Mouse (Mus musculus) urinary bladder, adult 18-20 months (tissue): ENCODE measurements around the gene Csad.

Experiments
- DNase-seq, 2 experiments: peaks; one replicate each; pipeline ENCODE4 v3.0.0; 2022; ENCODE audit warnings: low spot score in 2 of 2, mixed read lengths in 2 of 2

The Csad gene

DNA sequence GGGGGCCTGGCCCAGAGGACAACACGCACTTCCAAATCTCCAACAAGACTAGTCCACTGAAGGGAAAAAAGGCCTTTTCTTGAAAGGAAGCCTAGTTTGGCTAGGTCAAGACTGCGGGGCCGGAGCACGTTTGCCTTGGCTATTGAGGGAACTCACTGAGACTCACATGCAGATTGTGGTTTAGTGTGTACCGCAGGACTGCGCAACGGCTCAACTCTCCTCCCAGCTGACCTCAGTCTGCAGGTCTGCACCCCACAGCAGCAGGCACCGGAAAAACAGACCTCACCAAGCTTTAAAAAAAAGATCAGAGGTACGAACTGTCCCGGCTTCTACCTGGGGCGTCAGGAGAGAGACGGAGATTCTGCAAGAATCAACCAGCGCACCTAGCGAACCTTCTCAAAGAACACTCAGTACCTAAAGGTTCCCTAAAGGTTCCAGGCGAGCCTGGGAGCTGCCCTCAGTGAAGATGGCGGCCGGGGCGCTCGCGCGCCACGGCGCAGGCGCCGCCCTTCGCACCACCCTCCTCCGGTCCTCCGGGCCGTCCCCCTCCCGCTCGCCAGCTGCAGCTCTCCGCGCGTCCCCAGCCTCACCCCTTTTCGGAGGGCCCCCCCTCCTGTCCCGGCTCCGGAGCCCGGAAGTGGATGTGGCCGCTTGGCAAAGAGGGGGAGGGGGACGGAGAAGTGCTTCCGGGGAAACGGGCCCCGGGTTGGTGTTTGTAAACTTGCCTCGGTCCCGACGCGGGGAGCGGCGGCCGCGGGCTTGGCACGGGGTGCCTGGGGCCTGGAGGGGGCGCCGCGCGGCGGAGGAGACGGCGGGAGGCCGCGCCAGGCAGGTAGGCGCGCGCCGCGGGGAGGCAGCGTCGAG, 1.3 kb downstream of the Csad start, which contains the start of gene Zfp740:
Gene Zfp740, plus strand, starts transcription at position 279 of the 864 bp plus-strand sequence.
- DNase-seq, result peak; percentile 87 to 96

GRCm38 (mm10) chr15:102198841-102199240, 5.7 kb downstream of the Csad start:
- no peak for DNase-seq

DNA sequence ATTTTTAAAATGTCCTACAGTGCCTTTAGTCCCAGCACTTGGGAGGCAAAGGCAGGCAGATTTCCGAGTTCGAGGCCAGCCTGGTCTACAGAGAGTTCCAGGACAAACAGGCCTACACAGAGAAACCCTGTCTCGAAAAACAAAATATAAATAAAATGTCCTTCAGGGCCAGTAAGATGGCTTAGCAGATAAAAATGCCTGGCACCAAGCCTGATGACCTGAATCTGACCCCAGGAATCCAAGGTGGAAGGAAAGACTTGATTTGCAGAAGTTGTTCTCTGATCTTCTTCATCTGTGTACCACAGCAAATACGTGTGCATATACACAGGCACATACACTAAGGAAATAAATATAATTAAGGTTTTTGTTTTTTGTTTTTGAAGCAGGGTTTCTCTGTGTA, 9.2 kb downstream of the Csad start:
- no peak for DNase-seq

GRCm38 (mm10) chr15:102194439-102194838, 10.1 kb downstream of the Csad start:
- no peak for DNase-seq

DNA sequence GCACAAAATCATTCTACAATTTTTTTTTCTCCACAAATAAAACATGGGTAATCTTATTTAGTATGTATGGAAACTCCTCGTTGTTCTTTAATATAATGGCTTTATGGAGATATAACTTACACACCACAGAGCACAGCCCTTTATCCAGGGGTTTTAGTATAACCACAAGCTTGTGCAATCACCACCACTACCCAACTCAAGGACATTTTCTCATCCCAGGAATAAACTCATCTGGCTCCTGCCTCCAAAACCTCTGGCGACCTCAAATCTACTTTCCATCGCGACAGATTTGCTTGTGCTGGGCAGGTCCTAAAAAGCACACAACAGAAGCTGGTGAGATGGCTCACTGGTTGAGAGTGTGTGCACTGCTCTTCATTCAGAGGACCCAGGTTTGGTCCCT, 10.9 kb downstream of the Csad start:
- DNase-seq, result no peak

GRCm38 (mm10) chr15:102192820-102193386, 11.6 kb downstream of the Csad start:
- no peak for DNase-seq

- no peak for DNase-seq
These were observed 12.2 kb downstream of the Csad start for GRCm38 (mm10) chr15:102192271-102192812.

GRCm38 (mm10) chr15:102191699-102192098, 12.8 kb downstream of the Csad start:
- no peak for DNase-seq

DNA sequence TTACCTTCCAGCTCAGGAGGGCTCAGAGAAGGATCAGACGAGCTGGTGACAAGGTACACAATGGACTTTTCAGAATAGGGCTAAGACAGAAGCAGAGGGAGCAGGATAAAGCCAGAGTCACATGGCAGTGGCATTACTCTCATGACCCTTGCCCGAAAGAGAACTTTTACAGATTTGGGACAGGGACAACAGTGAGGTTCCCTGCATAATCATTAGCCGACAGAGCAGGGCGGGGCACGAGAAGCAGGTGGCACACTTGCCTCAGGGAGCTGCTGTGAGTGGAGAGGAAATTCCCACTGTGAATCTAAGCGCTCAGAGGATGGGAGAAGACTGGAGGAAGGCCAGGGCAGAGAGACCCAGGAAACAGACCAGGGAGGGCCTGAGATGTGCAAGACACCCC, 15.6 kb downstream of the Csad start:
- no peak for DNase-seq

DNA sequence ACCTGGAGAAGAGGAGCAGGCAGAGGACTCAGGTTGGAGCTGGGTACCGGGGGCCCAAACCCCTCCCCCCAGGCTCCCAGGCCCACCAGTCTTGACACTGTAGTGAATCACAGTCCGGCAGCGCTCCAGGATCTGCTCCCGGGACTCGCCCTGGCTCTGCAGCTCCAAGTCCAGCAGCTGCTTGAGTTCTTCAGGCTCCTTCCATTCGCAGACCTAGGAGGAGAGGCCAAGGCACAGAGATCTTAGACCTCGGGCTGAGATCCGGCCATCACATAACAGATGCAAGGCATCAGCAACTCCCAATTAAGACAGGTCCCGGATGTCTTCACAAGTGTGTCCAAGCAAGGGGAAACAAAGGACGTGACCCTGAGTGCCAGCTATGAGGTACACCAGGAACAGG, 16.4 kb downstream of the Csad start:
- DNase-seq, result peak in 1 of 2 experiments; percentile 37

GRCm38 (mm10) chr15:102186239-102186638, 18.3 kb downstream of the Csad start:
- DNase-seq, result no peak

GRCm38 (mm10) chr15:102183076-102183475, 21.4 kb downstream of the Csad start:
- no peak for DNase-seq

- DNase-seq, result no peak
These were observed 24.6 kb downstream of the Csad start for GRCm38 (mm10) chr15:102179924-102180323.

GRCm38 (mm10) chr15:102179106-102179505, 25.4 kb downstream of the Csad start:
- no peak for DNase-seq

DNA sequence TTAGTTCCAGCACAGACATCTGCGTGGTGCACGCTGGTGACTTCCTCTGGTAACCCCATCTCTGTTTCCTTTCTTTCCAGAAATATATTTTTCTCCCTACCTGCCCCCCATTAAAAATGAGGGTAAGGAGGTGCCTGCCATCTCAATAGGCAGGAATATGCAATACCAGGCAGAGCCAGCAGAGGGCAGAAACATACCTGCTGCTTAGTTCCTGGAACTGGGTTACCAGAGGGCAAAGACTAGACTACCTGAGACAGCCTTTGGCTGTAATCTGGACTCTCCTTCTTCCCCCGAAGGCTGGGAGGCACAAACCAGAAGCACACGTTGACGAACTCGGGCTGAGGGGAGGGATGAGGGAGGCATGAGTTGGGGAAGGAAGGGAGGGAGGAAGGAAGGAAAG, 26.2 kb downstream of the Csad start:
- peak; percentile 73 to 86 for DNase-seq

- no peak for DNase-seq
These were observed 27.1 kb downstream of the Csad start for GRCm38 (mm10) chr15:102177417-102177816.

DNA sequence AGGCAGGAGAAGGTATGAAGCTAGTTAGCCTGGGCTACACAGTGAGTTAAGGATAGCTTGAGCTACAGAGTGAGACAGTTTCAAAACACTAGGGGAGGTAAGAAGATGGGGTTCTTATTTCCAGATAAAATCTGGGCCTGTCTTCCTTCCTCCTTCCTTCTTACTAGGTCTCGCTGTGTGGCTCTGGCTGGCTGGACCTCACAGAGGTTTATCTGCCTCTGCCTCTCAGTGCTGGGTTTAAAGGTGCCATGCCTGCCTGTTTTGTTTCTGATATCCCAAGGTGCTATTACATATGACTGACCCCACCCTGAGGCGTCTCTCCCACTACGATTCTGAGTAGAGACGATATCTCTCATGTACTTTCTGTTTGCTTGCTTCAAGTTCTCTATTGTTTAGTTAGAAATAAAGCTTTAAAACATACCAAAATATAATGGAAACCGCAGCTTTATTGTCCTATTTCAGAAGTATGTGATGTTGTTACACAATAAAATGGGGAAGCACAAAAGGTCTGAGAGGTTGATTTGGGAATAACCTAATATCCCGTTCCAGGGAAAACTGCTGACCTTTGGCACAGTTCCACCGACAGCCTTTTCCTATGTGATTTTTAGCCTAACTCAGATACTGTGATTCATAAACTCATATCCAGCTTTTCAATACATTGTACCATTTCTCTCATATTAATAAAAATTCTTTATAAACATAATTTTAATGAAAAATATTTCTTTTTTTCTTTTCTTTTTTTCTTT, 27.8 kb downstream of the Csad start:
- DNase-seq, result no peak

DNA sequence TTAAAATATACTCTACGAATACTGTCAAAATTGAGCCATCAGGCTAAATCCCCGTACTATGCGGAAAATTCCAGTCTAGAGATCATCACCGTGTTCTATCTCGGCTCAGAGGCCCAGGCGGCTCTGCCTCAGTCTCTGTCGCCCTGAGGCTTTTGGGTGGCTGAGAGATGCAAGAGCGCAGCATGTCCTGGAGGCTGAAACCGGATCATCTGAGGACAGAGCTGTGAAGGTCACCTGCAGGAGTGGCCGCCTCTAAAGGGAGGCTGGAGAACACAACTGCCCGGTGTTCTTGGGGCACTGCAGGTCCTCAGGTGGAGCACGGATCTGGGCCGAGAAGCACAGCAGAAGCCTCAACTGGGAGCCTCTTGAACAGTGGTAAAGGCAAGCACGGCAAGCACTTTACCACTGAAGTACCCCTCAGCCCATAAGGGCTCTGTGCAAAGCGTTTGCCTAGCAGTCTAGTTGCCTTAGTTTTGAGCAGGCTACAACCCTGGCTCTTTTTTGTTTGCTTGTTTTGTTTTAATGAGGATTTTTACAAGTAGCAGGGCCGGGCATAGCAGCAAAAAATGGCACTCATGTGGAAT, 28.7 kb downstream of the Csad start:
- DNase-seq, result no peak

DNA sequence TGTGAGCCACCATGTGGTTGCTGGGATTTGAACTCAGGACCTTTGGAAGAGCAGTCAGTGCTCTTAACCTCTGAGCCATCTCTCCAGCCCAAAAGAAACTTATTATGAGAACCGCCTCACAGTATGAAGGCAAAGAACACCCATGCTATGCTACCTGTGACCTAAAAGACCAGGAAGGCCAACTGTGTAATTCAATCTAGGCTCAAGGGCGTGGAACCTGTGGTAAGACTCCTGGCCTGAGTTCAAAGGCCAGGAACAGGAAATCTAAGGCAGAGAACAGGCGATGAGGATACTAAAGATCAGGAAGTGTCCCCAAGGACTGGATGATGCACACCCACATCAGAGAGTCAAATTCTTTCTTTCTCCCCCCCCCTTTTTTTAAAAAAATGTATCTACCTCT, 30.9 kb downstream of the Csad start:
- no peak for DNase-seq

DNA sequence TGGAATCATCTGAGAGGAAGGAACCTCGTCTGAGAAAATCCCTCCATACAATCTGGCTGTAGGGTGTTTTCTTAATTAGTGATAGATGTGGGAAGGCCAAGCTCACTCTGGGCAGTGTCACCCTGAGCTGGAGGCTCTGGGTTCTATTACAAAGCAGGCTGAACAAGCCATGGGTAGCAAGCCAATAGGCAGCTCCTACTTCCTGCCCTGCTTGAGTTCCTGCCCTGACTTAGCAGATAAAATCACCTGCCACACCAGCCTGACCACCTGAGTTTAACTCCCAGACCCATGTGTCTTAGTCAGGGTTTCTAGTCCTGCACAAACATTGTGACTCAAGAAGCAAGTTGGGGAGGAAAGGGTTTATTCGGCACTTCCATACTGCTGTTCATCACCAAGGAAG, 35.5 kb downstream of the Csad start:
- DNase-seq, result peak in 1 of 2 experiments; percentile 63

DNA sequence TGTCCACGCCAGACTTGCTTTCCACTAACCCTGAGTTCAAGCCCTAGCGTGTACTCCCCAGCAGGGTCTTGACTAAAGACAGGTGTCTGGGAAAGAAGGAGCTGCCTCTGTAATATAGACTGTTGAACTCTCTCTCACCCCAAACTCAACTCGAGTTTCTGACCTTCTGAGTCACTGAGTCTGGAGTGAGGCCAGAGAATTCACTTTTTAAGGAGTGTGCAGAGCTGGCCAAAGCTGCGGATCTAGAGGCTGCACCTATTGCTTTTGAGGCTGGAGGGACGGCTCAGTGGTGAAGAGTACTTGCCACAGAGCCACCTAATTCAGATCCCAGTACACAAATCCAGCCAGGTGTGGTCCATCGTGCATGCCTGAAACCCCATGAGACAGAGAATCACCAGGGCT, 36.9 kb downstream of the Csad start:
- DNase-seq, result peak in 1 of 2 experiments; percentile 48
